Mouse (Mus musculus): Measurements from ENCODE around the gene Slc25a26. TPM values are rescaled to one million over a fixed set of nuclear protein-coding genes. Genes with fewer than 3 reads are reported as not detected.

Slc25a26 gene
- polyA plus RNA-seq, 1 experiment: not detected

- Histone ChIP-seq H3K4me1 (ENCODE audit: control insufficient read depth, insufficient read depth, low read length) (no peaks in the 10 kb centered on the region), H3K27ac (ENCODE audit: insufficient read depth, low read depth, low read length) (no peak overlapping the region), H3K4me3 (ENCODE audit: insufficient read depth, low read depth, low read length) (no peak overlapping the region)
- TF ChIP-seq CTCF (IDR thresholded peaks at IDR 0.05; ENCODE audit: insufficient read depth, low read depth, low read length): no peak
- no peak for TF ChIP-seq POLR2A (IDR thresholded peaks at IDR 0.05; ENCODE audit: insufficient read depth, low read depth, low read length)
- WGBS: 97% methylated on average over 2 of the region's 2 CpGs
Measured at GRCm38 (mm10) chr6:94565766-94566165, 65.6 kb downstream of the Slc25a26 start.

DNA sequence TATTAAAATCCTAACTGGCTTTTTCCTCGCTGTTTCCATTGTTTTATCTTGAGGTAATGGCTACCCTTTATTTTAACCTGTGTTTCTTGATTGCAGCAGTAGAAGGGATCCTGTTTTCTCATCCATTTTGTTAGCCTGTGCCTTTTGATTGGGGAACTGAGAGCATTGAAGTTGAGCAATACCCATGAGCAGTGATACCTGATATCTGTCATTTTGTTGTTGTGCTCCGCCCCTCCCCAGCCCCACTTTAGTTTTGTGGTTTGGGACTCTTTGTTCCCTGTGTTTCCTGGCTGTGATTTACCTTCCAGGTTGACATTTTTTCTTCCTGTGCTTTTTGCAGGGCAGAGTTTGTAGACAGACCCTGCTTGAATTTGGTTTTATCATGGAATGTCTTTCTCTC lies 67.9 kb downstream of the Slc25a26 start:
- Histone ChIP-seq H3K4me1 (ENCODE audit: control insufficient read depth, insufficient read depth, low read length) (no peaks in the 10 kb centered on the region), H3K4me3 (ENCODE audit: insufficient read depth, low read depth, low read length) (no peak overlapping the region), H3K27ac (ENCODE audit: insufficient read depth, low read depth, low read length) (no peak overlapping the region)
- 97% methylated on average over 2 of the region's 2 CpGs for WGBS
- TF ChIP-seq CTCF (IDR thresholded peaks at IDR 0.05; ENCODE audit: insufficient read depth, low read depth, low read length) (no peak), POLR2A (IDR thresholded peaks at IDR 0.05; ENCODE audit: insufficient read depth, low read depth, low read length) (no peak)

DNA sequence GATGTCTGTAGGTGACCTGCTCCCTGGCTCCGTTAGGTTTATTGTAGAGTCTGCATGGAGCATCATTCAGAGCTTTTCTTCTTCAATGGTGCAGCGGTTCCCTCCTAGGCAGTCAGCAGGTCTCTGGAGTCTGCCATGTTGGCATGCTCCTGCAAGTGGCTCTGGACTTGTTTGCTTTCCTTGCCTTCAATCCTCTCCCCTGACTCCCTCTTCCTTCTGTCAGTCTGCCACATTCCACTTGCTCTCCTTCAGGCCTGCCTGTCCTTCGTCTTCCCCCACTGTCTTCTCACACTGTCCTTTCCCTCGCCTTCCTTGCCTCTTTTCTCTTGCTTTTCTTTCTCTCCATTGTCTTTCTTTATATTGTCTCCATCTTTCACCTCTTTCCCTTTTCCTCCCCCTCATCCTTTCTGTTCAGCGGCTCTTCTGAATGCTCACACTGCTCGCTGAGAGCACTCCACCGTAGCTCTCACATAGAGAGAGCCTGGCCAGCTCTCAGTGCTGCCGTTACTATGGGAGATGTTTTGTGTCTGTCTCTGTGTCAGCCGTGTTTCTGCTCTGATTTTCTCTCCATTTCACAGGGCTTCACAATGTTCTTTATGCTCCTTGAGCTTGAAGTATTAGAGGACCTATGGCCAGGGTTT lies 75.5 kb downstream of the Slc25a26 start:
- 52% methylated on average over 9 of the region's 9 CpGs for WGBS
- no peak overlapping the region for H3K27ac ChIP-seq (ENCODE audit: insufficient read depth, low read depth, low read length)
- H3K4me3 ChIP-seq (ENCODE audit: insufficient read depth, low read depth, low read length): no peak overlapping the region
- H3K4me1 ChIP-seq (ENCODE audit: control insufficient read depth, insufficient read depth, low read length): peaks cover 9% of the 10 kb centered on the region
- TF ChIP-seq CTCF (IDR thresholded peaks at IDR 0.05; ENCODE audit: insufficient read depth, low read depth, low read length): no peak
- TF ChIP-seq POLR2A (IDR thresholded peaks at IDR 0.05; ENCODE audit: insufficient read depth, low read depth, low read length): no peak

GRCm38 (mm10) chr6:94577991-94578390 lies 77.9 kb downstream of the Slc25a26 start:
- H3K4me3 ChIP-seq (ENCODE audit: insufficient read depth, low read depth, low read length): no peak overlapping the region
- 66% methylated on average over 8 of the region's 8 CpGs for WGBS
- no peak overlapping the region for H3K27ac ChIP-seq (ENCODE audit: insufficient read depth, low read depth, low read length)
- H3K4me1 ChIP-seq (ENCODE audit: control insufficient read depth, insufficient read depth, low read length): peaks cover 9% of the 10 kb centered on the region
- TF ChIP-seq POLR2A (IDR thresholded peaks at IDR 0.05; ENCODE audit: insufficient read depth, low read depth, low read length) (no peak), CTCF (IDR thresholded peaks at IDR 0.05; ENCODE audit: insufficient read depth, low read depth, low read length) (no peak)

DNA sequence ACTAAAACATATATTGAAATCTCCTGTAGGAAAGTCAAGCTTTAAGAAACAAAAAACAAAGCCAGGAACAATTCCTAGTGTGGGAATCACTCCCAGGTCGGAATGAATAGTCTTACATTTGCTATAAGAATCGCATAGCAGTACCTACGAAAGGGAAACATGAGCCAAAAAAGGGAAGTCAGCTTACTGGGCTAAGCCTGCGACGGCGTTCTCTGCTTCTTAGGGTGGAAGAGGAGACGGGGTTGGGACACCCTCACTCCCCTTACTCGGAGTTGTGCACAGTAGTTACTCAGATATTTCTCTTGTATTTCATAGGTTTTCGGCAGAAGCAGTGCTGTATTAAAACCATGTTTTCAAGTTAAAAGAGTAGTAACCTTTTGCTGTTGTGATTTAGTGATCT lies 81.9 kb downstream of the Slc25a26 start:
- 83% methylated on average over 9 of the region's 9 CpGs for WGBS
- no peak overlapping the region for H3K4me3 ChIP-seq (ENCODE audit: insufficient read depth, low read depth, low read length)

DNA sequence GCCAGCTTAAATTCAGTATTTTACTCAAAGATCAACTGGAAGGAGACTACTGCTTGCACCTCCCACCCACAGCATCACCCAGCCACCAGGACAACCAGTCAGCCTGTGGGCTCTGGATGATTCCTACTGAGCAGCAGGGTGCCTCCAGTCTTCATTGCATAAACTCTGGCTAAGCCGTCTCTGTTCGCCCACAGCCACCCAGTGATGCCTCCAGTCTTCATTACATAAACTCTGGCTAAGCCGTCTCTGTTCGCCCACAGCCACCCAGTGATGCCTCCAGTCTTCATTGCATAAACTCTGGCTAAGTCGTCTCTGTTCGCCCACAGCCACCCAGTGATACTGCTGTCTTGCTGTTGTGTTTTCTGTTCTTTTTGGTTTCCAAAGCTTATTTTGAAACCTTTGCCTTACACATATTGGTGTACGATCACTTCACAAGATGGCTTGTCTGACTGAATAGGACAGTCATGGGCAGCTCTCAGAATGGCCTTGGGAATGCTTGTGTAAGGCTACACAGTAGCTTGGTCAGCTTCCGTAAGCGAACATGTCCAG lies 84.1 kb downstream of the Slc25a26 start:
- no peak for TF ChIP-seq CTCF (IDR thresholded peaks at IDR 0.05; ENCODE audit: insufficient read depth, low read depth, low read length)
- TF ChIP-seq POLR2A (IDR thresholded peaks at IDR 0.05; ENCODE audit: insufficient read depth, low read depth, low read length): no peak
- H3K4me1 ChIP-seq (ENCODE audit: control insufficient read depth, insufficient read depth, low read length): peaks cover 2% of the 10 kb centered on the region; the same call in 1 of the 2 replicates
- peak overlapping the region; percentile 42; the same call in 1 of the 2 replicates for H3K27ac ChIP-seq (ENCODE audit: insufficient read depth, low read depth, low read length)
- no peak overlapping the region for H3K4me3 ChIP-seq (ENCODE audit: insufficient read depth, low read depth, low read length)
- WGBS: 52% methylated on average over 9 of the region's 9 CpGs

More for the DNA sequence above, 81.9 kb downstream of the Slc25a26 start:
- Histone ChIP-seq H3K27ac (ENCODE audit: insufficient read depth, low read depth, low read length) (no peak overlapping the region), H3K4me1 (ENCODE audit: control insufficient read depth, insufficient read depth, low read length) (peaks cover 2% of the 10 kb centered on the region; the same call in 1 of the 2 replicates)
- TF ChIP-seq CTCF (IDR thresholded peaks at IDR 0.05; ENCODE audit: insufficient read depth, low read depth, low read length): no peak
- no peak for TF ChIP-seq POLR2A (IDR thresholded peaks at IDR 0.05; ENCODE audit: insufficient read depth, low read depth, low read length)

DNA sequence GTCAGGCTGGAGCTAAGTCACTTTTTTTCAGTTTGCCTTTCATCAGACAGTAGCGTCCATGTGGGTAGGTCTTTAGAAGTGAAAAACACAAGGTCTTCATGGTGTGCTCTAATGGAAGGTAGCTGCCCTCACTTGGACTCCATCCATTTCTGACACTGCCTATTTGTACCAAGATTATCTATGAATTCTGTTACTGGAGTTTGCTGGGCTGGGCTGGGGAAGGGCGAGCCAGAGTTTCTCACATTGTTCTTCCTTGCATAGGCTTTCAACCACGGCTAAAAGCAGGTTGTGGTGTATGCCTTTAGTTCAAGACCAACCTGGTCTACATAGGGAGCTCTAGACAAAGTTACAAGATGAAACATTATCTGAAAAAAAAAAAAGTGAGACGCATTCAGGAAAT lies 84.8 kb downstream of the Slc25a26 start:
- Histone ChIP-seq H3K4me3 (ENCODE audit: insufficient read depth, low read depth, low read length) (no peak overlapping the region), H3K27ac (ENCODE audit: insufficient read depth, low read depth, low read length) (no peak overlapping the region), H3K4me1 (ENCODE audit: control insufficient read depth, insufficient read depth, low read length) (peaks cover 2% of the 10 kb centered on the region; the same call in 1 of the 2 replicates)
- TF ChIP-seq CTCF (IDR thresholded peaks at IDR 0.05; ENCODE audit: insufficient read depth, low read depth, low read length) (no peak), POLR2A (IDR thresholded peaks at IDR 0.05; ENCODE audit: insufficient read depth, low read depth, low read length) (no peak)
- WGBS: 91% methylated on average over 4 of the region's 4 CpGs

- no peak overlapping the region for H3K4me3 ChIP-seq (ENCODE audit: insufficient read depth, low read depth, low read length)
- no peak overlapping the region for H3K27ac ChIP-seq (ENCODE audit: insufficient read depth, low read depth, low read length)
- 85% methylated on average over 4 of the region's 4 CpGs for WGBS
- H3K4me1 ChIP-seq (ENCODE audit: control insufficient read depth, insufficient read depth, low read length): peaks cover 5% of the 10 kb centered on the region; the same call in 1 of the 2 replicates
- TF ChIP-seq CTCF (IDR thresholded peaks at IDR 0.05; ENCODE audit: insufficient read depth, low read depth, low read length) (no peak), POLR2A (IDR thresholded peaks at IDR 0.05; ENCODE audit: insufficient read depth, low read depth, low read length) (no peak)
Measured at GRCm38 (mm10) chr6:94588365-94588764, 88.2 kb downstream of the Slc25a26 start.

DNA sequence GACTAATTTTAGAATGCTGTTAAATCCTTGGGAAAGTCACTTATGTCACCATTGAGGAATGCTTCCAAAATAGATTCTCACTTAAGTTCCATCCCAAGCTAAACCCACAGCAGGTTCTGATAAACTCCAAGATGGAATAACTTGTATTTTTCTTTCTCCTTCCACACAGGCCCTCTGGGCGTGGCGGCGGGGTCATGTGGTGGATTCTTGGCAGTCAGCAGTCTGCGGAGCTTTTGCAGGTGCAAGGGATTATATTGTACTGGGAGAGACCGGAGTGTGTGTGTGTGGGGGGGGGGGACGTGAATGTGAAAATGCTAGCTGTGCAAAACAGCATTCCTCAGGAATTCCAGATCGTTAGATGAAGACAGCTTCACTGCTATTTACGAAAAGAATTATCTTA lies 92.1 kb downstream of the Slc25a26 start:
- TF ChIP-seq CTCF (IDR thresholded peaks at IDR 0.05; ENCODE audit: insufficient read depth, low read depth, low read length): no peak
- no peak for TF ChIP-seq POLR2A (IDR thresholded peaks at IDR 0.05; ENCODE audit: insufficient read depth, low read depth, low read length)
- Histone ChIP-seq H3K4me3 (ENCODE audit: insufficient read depth, low read depth, low read length) (no peak overlapping the region), H3K27ac (ENCODE audit: insufficient read depth, low read depth, low read length) (no peak overlapping the region), H3K4me1 (ENCODE audit: control insufficient read depth, insufficient read depth, low read length) (peaks cover 15% of the 10 kb centered on the region)
- 24% methylated on average over 8 of the region's 8 CpGs for WGBS
